Mouse (Mus musculus) embryo, embryonic 11 days (tissue): ENCODE measurements at regions not wholly inside any gene's neighbourhood (a gene's known extent, or its start where the extent isn't known, plus 50 kb on each side); places are given as distances from the start of the nearest gene placed in this dataset.
A peak's percentile ranks its signal among the peaks of the same experiment; 100 is the strongest.

Experiments used
- DNase-seq: peaks from one replicate; pipeline ENCODE4 v3.0.0-alpha.2; 2015

DNA sequence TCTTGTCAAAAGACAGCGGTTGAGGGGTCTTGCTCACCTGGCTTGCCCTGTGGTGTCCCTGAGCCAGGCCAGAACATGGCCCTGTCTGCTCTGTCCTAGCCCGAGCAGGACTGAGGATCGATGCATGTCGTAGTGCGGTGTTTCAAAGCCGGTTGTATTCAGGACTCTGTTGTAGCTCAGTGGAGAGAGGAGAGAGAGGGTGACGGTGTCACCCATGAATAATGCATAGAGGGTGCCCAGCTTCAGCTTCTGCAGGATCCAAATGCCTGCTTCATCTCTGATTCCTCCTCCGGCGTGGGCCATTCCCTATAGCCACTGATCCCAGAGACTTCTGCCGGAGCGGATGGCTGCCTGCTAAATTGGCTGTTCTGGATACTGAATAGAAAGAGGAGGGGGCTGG is 126.7 kb upstream of the Cadm1 start:
- DNase-seq = no peak

DNA sequence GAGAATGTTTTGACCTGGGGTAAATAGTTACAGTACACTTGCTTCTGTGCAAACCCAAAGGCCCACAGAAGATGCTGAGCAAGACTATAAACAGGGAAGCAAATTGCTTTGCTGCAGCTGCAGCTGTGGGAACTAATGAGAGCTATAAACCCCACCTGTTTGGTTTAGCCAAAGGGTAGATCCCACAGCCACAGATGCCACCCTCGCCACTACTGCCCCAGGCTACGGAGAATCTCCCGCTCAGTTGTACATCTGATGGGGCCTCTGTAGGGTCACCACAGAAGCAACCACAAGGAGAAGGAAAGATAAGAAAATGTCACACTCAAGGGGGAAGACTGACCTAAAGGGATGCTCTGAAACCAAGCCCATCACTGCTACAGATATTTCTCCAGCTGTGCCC is 125.2 kb upstream of the Cadm1 start:
- DNase-seq = no peak

DNA sequence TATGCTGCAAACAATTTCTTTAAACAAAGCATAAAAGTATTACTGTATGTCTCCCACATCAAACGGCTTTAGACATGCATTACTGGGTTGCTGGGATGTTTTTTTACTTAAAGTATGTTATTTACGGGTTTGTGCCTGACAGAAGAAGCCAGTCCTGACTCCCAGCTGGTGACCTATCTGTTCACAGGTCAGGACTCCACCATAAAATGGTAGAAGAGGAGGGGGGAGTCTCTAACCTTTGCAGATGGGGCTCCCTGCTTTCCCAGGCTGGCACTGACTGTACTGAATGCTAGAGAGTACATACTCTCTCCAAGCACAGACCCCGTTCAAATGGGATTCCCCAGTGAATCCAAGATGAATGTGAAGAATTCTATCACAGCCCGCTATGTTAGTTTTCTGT is 124.4 kb upstream of the Cadm1 start:
- DNase-seq = no peak

DNA sequence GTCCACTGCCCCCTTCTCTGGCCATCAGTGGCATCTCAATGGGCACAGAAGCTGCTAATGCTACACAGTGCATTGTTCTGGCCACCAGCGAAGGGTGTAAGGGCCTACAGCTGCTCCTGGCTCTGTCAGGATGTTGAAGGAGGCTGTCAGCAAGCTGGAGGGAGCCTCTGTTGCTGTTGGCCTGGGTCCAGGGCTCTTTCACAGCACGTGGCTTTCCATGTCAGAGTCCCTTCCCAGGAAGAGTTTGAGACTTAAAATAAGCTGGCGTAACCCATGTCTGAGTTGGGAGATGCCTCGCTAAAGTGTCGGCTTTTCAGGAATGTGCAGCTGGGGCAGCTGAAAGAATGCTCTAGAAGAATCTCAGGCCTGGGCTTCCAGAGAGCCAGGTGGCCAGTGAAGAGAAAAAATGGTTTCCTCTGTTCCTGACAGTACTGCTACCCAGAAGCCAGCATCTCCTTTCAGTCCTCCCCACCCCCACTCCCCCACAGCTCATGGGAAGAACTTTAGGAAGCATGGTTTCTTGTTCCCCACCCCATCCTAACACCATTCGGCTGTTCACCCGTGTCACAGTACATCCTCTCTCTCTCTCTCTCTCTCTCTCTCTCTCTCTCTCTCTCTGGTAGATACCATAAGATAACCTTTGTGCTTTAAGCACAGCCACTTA is 122.8 kb upstream of the Cadm1 start:
- peak; percentile 69 for DNase-seq

GRCm38 (mm10) chr9:47408061-47408460 is 121.9 kb upstream of the Cadm1 start:
- DNase-seq = peak; percentile 59

GRCm38 (mm10) chr9:47409579-47409978 is 120.4 kb upstream of the Cadm1 start:
- no peak for DNase-seq

DNA sequence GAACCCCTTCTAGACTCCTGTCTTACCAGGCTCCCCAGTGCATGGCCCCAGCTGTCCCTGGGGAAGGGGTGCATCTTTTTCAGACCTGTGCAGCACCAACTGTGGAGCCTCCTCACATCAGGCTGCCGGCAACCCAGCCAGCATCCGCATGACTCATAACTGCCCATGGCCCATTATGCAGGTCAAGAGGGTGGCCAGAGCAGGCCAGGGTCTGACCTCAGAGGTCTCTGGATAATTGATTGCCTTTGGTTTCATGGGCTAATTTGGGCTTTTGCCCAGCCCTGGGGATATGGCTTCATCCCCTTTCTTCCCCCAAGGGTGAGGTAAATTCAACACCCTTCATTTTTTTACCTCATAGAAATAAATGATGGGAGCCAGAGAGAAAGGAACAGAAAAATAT is 117.2 kb upstream of the Cadm1 start:
- DNase-seq = peak; percentile 37

DNA sequence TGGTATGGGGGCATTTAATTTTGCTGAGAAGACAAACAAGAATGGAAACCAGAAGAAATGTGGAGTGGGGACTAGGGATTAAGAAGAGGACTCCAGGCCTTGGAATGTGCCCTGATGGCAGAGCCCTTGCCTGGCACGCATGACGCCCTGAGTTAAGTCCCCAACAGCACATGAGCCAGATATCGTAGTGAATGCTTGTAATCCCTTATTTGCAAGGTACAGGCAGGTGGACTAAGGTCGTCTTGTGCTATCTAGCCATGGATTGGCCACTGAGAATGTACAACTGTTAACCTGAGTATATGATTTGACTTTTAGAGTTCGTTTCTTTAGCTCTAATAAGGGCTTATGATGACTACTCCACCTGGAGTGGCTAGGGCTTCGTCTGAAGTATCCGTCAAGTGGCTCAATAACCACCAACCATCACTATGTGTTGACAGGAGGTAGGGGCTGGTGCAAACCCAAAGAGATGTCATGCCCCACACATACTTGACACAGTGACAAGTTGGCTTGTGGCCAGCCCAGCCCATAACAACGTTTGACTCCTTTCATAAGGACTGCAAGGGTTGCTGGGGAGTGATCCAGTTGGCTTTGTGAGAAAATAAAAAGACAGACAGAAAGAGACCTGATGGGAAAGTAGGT is 115.5 kb upstream of the Cadm1 start:
- no peak for DNase-seq

DNA sequence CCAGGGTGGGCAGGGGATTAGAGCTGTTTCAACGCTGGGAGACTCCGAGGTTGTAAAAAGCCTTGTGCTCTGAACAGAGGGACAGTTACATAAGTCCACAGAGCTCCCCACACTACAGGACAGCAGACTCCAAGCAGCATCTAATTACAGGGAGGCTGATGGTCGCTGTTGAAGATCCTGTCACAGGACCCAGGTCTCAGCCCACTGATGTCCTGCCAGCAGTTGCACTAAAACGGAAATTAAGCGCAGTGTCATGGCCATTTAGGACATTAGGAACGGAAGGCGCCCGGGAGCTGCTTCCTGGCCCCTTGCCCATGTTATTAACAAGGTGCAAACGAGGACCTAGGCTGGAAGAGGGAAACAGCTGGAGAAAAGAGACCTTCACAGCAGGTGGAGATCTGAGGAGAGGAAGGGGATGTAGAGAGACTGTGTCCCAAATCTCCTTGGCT is 107.8 kb upstream of the Cadm1 start:
- no peak for DNase-seq

GRCm38 (mm10) chr9:47422741-47423461 is 107.1 kb upstream of the Cadm1 start:
- no peak for DNase-seq

DNA sequence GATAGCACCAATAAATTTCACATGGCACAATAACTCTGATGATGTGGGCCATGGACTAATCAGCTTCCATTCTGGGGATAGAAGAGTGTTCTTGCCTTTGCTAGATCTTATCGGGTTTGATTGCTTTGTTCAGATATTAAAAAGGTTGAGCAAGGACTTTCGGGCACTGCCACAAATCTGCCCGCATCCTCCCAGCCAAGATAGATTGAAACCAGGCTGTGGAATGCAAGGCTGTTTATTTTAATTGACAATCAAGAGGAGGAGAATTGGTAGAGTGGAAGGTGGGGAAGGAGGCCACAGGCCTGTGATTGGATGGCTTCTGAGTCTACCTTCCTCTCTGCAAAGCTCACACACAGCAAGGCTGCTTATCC is 106.5 kb upstream of the Cadm1 start:
- DNase-seq = no peak

DNA sequence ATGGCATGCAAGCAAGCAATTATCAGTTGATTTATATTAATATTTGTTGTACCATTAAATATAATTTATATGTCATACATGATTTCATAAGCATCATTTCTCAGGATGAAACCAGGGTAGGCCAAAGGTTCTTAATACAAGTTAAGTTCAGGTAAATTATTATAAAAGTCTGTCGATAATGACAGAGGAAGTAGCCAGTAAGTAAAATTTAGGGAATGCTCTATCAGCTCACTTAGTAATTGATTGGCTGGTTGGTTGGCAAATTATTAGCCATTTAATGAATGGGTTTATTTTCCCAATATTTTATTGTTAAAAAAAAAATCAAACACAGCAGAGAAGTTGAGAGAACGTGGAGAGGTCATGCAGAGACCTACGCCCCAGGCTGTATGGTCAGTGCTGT is 105.8 kb upstream of the Cadm1 start:
- no peak for DNase-seq

- no peak for DNase-seq
Measured at GRCm38 (mm10) chr9:47426712-47427111, 103.3 kb upstream of the Cadm1 start.

DNA sequence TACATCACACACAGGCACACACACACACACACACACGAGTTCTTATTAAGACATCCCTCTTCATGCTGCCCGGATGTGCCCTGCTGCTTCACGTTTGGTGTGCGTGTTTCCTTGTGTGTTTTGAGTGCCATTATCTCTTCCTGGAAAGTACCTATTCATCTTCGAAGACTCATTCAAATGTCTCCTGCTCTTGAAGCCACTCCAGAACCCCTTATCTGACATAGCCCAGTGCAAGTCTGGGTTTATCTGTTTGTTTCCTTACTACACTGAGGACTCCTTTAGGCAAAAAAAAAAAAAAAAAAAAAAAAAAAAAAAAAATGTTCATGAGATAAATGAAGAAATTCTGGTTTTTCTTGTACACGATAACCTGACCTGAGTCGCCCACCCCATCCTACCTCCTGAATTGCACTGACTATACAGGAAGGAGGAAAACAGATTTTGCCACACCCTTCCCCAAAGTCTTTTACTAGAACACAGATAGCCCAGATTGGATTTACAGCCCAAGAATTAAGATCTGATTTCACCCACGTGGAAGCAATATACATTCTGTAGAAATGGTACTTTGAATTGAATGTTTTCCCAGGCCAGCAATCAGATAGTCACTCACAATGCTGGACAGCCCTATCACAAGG is 101.1 kb upstream of the Cadm1 start:
- no peak for DNase-seq

GRCm38 (mm10) chr9:47429691-47430090 is 100.3 kb upstream of the Cadm1 start:
- no peak for DNase-seq

DNA sequence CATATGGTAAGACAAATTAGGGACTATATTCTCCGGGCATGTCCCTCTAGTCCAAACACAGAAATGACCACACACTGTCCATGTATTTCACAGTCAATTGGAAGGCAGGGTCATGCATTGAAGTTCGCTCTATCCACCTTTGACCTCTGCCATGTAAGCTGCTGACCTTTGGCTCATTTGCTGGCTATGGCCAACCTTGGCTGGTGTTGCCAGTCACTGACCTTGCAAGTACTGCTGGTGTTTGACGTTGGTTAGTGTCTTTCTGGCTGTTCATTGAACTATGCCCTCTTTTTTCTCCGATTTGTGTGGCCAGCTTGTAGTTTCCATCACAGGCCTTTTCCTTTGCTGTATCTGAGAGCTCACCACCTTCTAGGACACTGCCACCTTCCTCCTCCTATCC is 97.3 kb upstream of the Cadm1 start:
- no peak for DNase-seq

DNA sequence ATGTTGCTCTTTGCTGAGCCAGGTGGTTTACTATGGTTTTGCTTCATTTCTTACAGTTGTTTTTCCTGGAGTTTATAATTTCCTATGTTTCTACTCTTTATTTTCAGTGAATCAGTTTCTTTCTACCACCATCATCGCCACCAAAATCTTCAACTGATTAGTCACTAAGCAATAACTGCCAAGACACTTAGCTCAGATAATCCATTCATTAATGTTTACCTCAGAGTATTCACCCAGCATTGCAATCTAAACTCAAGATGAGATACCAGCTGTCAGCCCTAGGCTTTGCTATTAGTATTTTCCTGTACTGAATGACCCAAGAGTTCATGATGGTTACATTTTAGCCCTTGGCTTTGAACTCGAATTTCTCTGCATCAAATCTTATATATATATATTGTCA is 96.8 kb upstream of the Cadm1 start:
- DNase-seq = no peak

DNA sequence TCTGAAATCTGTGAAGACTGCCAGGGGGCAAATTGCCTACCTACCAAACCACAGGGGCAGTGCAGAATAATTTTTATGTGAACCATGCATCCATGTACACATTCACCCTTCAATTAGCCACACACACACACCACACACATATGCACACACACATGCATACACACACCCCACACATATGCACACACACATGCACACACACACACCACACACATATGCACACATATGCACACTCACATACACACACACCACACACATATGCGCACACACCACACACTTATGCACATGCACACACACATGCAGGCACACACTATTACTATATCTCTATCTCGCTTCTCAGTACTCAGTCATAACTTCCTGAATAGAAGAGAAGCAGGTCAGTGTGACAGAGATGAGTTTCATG is 95.9 kb upstream of the Cadm1 start:
- no peak for DNase-seq

DNA sequence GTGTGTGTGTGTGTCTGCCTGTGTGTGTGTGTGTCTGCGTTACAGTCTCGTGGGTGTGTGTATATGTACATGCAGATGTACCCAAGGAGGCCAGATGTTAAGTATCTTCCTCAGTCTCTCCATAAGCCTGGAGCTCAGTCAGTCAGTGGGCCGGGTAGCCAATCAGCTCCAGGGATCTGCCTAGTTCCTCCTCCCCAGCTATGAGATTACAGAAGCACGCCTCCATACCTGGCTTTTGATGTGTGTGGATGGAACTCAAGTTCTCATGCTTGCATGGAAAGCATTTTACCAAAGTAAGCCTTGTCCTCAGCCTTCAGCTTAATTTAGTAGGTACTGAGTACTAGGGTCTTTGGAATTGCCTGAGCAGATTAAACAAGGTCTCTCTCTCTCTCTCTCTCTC is 91.0 kb upstream of the Cadm1 start:
- no peak for DNase-seq

GRCm38 (mm10) chr9:47439506-47439905 is 90.5 kb upstream of the Cadm1 start:
- no peak for DNase-seq

- DNase-seq = peak; percentile 28
Measured at GRCm38 (mm10) chr9:47440128-47440527, 89.8 kb upstream of the Cadm1 start.

DNA sequence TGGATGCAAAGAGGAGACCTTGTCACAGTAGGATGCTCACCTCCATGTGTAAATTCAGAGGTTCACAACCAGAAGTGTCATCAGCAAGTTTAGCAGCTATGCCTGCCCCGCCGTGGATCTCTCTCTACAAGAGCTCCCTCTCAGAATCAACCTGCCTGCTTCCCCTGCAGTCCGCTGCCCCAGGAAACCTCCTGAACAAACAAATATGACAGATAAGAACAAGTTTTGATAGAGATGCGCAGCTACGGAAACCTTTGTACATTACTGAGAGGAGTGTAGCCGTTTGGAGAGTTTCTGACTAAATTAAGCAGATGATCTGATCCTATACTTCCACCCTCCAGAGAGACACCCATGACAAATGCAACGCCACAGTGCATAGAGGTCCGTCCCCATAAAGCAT is 88.8 kb upstream of the Cadm1 start:
- no peak for DNase-seq

DNA sequence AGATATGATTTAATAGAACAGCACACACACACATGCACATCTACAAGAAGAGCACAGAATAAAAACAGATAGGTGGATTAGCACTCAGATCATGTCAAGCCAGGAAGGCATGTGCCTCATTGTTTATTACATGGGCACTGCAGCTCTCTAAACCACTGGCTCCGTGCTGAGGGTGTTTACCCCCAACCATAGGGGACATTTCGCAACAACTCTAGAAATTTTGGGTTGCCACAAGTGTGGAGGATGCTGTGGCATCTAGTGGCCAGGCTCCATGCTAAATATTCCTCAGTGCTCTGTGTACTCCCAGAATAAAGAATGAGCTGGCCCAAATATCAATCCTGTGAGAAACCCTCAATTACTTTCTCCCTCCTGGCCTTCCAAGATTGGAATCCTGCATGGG is 85.8 kb upstream of the Cadm1 start:
- DNase-seq = no peak

GRCm38 (mm10) chr9:47444752-47445151 is 85.2 kb upstream of the Cadm1 start:
- no peak for DNase-seq
